27 mouse cellular contexts compared by ENCODE assay signal in genomic region chr4:130858880-130859279, GRCm38 (mm10).
"Had no signal": no experiment of that assay in that cellular context is flagged by ENCODE, and none has a peak within 500 bp of the region (broad histone marks: within the 10 kb centered on the region; RNA-seq: fewer than 3 reads in every experiment).

No protein-coding gene starts in this region.

- H3K27ac ChIP-seq: embryonic facial prominence, embryonic 10.5 days; embryonic facial prominence, embryonic 12.5 days; embryonic facial prominence, embryonic 13.5 days; embryonic facial prominence, embryonic 15.5 days; forebrain, embryonic 10.5 days; forebrain, embryonic 12.5 days; forebrain, embryonic 13.5 days; forebrain, embryonic 15.5 days; gastrocnemius, adult 2 months; heart, adult 2 months had no signal

- H3K4me3 ChIP-seq: embryonic facial prominence, embryonic 10.5 days; embryonic facial prominence, embryonic 12.5 days; embryonic facial prominence, embryonic 13.5 days; embryonic facial prominence, embryonic 15.5 days; erythroblast, embryonic 14.5 days; forebrain, embryonic 10.5 days; forebrain, embryonic 12.5 days; forebrain, embryonic 13.5 days; forebrain, embryonic 15.5 days; gastrocnemius, adult 2 months had no signal

- DNase-seq: cerebellum, adult 2 months; cerebellum, adult 8-10 months; cerebellum, adult 9-10 months; cerebellum, adult 9-11 months; cerebellum, postnatal 10 days; cerebellum, postnatal 14 days; cerebellum, postnatal 25 days; cerebellum, postnatal 36 days; embryo, embryonic 11 days; forebrain, postnatal 0 days; gastrocnemius, adult 2 months; gastrocnemius, postnatal 10 days; gastrocnemius, postnatal 14 days; gastrocnemius, postnatal 25 days; gastrocnemius, postnatal 36 days; heart, adult 11 months; heart, adult 18-20 months; heart, adult 2 months had no signal
